Mouse (Mus musculus): Measurements from ENCODE around the gene Mrtfa. TPM values are rescaled to one million over a fixed set of nuclear protein-coding genes. Genes with fewer than 3 reads are reported as not detected.

Gene Mrtfa
- total and polyA plus RNA-seq, 2 experiments from 2014 or later = 22.6 to 32.1 TPM

GRCm38 (mm10) chr15:81199372-81199959 lies 8.9 kb upstream of the Mrtfa start:
- no peaks in the 10 kb centered on the region for H3K36me3 ChIP-seq (ENCODE audit: insufficient read depth, low read length)
- TF ChIP-seq CTCF (IDR thresholded peaks at IDR 0.05; ENCODE audit: low read depth) = peak; percentile 73
- DNase-seq (ENCODE audit: low spot score) (peak; percentile 94), ATAC-seq (no peak)
- no peak overlapping the region for H3K9ac ChIP-seq (replicated peaks; ENCODE audit: low read length)
- H3K4me2 ChIP-seq (ENCODE audit: low read depth, low read length) = no peak overlapping the region
- H3K9me3 ChIP-seq (ENCODE audit: low read length) = no peaks in the 10 kb centered on the region
- no peak overlapping the region for H3K4me3 ChIP-seq (ENCODE audit: low read length)
- H3K27me3 ChIP-seq (ENCODE audit: insufficient read depth, low read length) = no peaks in the 10 kb centered on the region
- H3K27ac ChIP-seq = no peak overlapping the region
- WGBS = 21% methylated on average over 4 of the region's 4 CpGs
- no peaks in the 10 kb centered on the region for H3K4me1 ChIP-seq (ENCODE audit: insufficient read depth, low read length)

- Histone ChIP-seq H3K27me3 (ENCODE audit: insufficient read depth, low read length) (no peaks in the 10 kb centered on the region), H3K4me1 (ENCODE audit: insufficient read depth, low read length) (no peaks in the 10 kb centered on the region), H3K9me3 (ENCODE audit: low read length) (no peaks in the 10 kb centered on the region), H3K36me3 (ENCODE audit: insufficient read depth, low read length) (no peaks in the 10 kb centered on the region), H3K9ac (replicated peaks; ENCODE audit: low read length) (no peak overlapping the region), H3K4me3 (ENCODE audit: low read length) (no peak overlapping the region), H3K4me2 (ENCODE audit: low read depth, low read length) (no peak overlapping the region), H3K27ac (no peak overlapping the region)
- 91% methylated on average over 5 of the region's 5 CpGs for WGBS
- DNase-seq (ENCODE audit: low spot score) (no peak), ATAC-seq (no peak)
- peak; percentile 25 for TF ChIP-seq CTCF (IDR thresholded peaks at IDR 0.05; ENCODE audit: low read depth)
Observed at GRCm38 (mm10) chr15:81198447-81198846, 7.9 kb upstream of the Mrtfa start.

- no peak overlapping the region for H3K9ac ChIP-seq (replicated peaks; ENCODE audit: low read length)
- WGBS = 89% methylated on average over 10 of the region's 10 CpGs
Observed at GRCm38 (mm10) chr15:81197197-81197596, 6.6 kb upstream of the Mrtfa start.

GRCm38 (mm10) chr15:81195447-81195846 lies 4.9 kb upstream of the Mrtfa start:
- Histone ChIP-seq H3K9me3 (ENCODE audit: low read length) (no peaks in the 10 kb centered on the region), H3K27me3 (ENCODE audit: insufficient read depth, low read length) (no peaks in the 10 kb centered on the region), H3K27ac (no peak overlapping the region), H3K4me1 (ENCODE audit: insufficient read depth, low read length) (no peaks in the 10 kb centered on the region), H3K4me3 (ENCODE audit: low read length) (no peak overlapping the region), H3K36me3 (ENCODE audit: insufficient read depth, low read length) (no peaks in the 10 kb centered on the region), H3K4me2 (ENCODE audit: low read depth, low read length) (no peak overlapping the region), H3K9ac (replicated peaks; ENCODE audit: low read length) (no peak overlapping the region)
- WGBS = 37% methylated on average over 4 of the region's 4 CpGs
- DNase-seq (ENCODE audit: low spot score) (no peak), ATAC-seq (no peak)
- TF ChIP-seq CTCF (IDR thresholded peaks at IDR 0.05; ENCODE audit: low read depth) = no peak

More at GRCm38 (mm10) chr15:81197197-81197596, 6.6 kb upstream of the Mrtfa start:
- H3K4me2 ChIP-seq (ENCODE audit: low read depth, low read length) = no peak overlapping the region
- no peak for DNase-seq (ENCODE audit: low spot score)
- no peaks in the 10 kb centered on the region for H3K27me3 ChIP-seq (ENCODE audit: insufficient read depth, low read length)
- no peak for TF ChIP-seq CTCF (IDR thresholded peaks at IDR 0.05; ENCODE audit: low read depth)
- no peak overlapping the region for H3K27ac ChIP-seq
- H3K9me3 ChIP-seq (ENCODE audit: low read length) = no peaks in the 10 kb centered on the region
- no peak for ATAC-seq
- no peak overlapping the region for H3K4me3 ChIP-seq (ENCODE audit: low read length)
- H3K4me1 ChIP-seq (ENCODE audit: insufficient read depth, low read length) = no peaks in the 10 kb centered on the region
- H3K36me3 ChIP-seq (ENCODE audit: insufficient read depth, low read length) = no peaks in the 10 kb centered on the region

- no peaks in the 10 kb centered on the region for H3K27me3 ChIP-seq (ENCODE audit: insufficient read depth, low read length)
Observed at GRCm38 (mm10) chr15:81194791-81195190, 4.2 kb upstream of the Mrtfa start.

GRCm38 (mm10) chr15:81192858-81193257 lies 2.3 kb upstream of the Mrtfa start:
- no peak overlapping the region for H3K4me3 ChIP-seq (ENCODE audit: low read length)
- no peaks in the 10 kb centered on the region for H3K9me3 ChIP-seq (ENCODE audit: low read length)
- no peak for ATAC-seq
- H3K27ac ChIP-seq = no peak overlapping the region
- TF ChIP-seq CTCF (IDR thresholded peaks at IDR 0.05; ENCODE audit: low read depth) = no peak
- WGBS = 93% methylated on average over 8 of the region's 8 CpGs
- H3K9ac ChIP-seq (replicated peaks; ENCODE audit: low read length) = no peak overlapping the region
- H3K27me3 ChIP-seq (ENCODE audit: insufficient read depth, low read length) = no peaks in the 10 kb centered on the region
- peaks cover 9% of the 10 kb centered on the region; the same call in 1 of the 2 replicates for H3K4me1 ChIP-seq (ENCODE audit: insufficient read depth, low read length)
- DNase-seq (ENCODE audit: low spot score) = no peak
- H3K4me2 ChIP-seq (ENCODE audit: low read depth, low read length) = no peak overlapping the region
- H3K36me3 ChIP-seq (ENCODE audit: insufficient read depth, low read length) = no peaks in the 10 kb centered on the region

More at GRCm38 (mm10) chr15:81194791-81195190, 4.2 kb upstream of the Mrtfa start:
- no peaks in the 10 kb centered on the region for H3K4me1 ChIP-seq (ENCODE audit: insufficient read depth, low read length)
- no peak overlapping the region for H3K9ac ChIP-seq (replicated peaks; ENCODE audit: low read length)
- no peak for TF ChIP-seq CTCF (IDR thresholded peaks at IDR 0.05; ENCODE audit: low read depth)
- WGBS = 94% methylated on average over 6 of the region's 6 CpGs
- H3K4me2 ChIP-seq (ENCODE audit: low read depth, low read length) = no peak overlapping the region
- H3K27ac ChIP-seq = no peak overlapping the region
- H3K4me3 ChIP-seq (ENCODE audit: low read length) = no peak overlapping the region
- no peaks in the 10 kb centered on the region for H3K36me3 ChIP-seq (ENCODE audit: insufficient read depth, low read length)
- DNase-seq (ENCODE audit: low spot score) = no peak
- H3K9me3 ChIP-seq (ENCODE audit: low read length) = no peaks in the 10 kb centered on the region
- ATAC-seq = no peak

- DNase-seq (ENCODE audit: low spot score) (no peak), ATAC-seq (no peak)
- Histone ChIP-seq H3K4me3 (ENCODE audit: low read length) (no peak overlapping the region), H3K27me3 (ENCODE audit: insufficient read depth, low read length) (no peaks in the 10 kb centered on the region), H3K36me3 (ENCODE audit: insufficient read depth, low read length) (no peaks in the 10 kb centered on the region), H3K4me2 (ENCODE audit: low read depth, low read length) (no peak overlapping the region), H3K4me1 (ENCODE audit: insufficient read depth, low read length) (peaks cover 9% of the 10 kb centered on the region; the same call in 1 of the 2 replicates), H3K27ac (no peak overlapping the region), H3K9me3 (ENCODE audit: low read length) (no peaks in the 10 kb centered on the region), H3K9ac (replicated peaks; ENCODE audit: low read length) (no peak overlapping the region)
- TF ChIP-seq CTCF (IDR thresholded peaks at IDR 0.05; ENCODE audit: low read depth) = no peak
- WGBS = 79% methylated on average over 5 of the region's 5 CpGs
Observed at GRCm38 (mm10) chr15:81192316-81192715, 1.8 kb upstream of the Mrtfa start.

Data from hindbrain, postnatal 0 days (tissue).